Mouse (Mus musculus): ENCODE measurements around the gene Hmx1. TPM values are rescaled to one million over a fixed set of nuclear protein-coding genes. Genes with fewer than 3 reads are reported as not detected.

Hmx1 gene
- not detected for polyA plus RNA-seq (2017; shearing (Covaris generic))

DNA sequence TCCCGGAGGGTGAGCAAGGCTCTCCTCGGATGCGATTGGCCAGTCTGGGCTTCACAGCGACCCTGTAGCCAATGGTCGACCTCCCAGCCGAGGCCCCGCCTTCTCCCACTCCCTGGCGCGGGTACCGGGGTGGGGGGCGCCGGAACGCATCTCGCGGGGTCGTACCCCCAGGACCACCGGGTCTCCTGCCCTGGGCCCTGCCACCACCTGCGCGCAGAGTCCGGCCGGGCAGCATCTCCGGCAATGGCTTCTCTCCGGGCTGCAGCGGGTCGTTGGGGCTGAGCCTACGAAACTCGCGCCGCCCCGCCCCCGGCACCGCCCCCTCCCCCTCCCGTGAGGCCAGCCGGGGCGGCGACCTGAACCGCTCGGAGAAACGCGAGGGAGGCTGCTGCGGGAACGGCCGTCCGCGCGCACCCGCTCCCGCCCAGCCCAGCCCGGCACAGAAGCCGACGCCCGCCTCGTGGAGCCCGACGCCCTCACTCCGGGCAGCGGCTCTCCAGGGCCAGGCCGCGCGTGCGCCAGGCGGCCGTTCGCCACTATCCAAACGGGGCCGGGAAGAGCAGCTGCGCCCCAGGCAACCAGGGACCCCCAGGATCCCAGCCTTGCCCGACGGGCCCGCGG is at the start of gene Hmx1:
Gene Hmx1, plus strand, starts transcription at position 618 of the 621 bp plus-strand sequence.

Other genes with a start within 250 kb of the Hmx1 start
- not detected for gene Adra2c, start 110.8 kb upstream of the Hmx1 start, polyA plus RNA-seq (2017; shearing (Covaris generic))
- gene Cpz, start 136.6 kb downstream of the Hmx1 start, polyA plus RNA-seq (2017; shearing (Covaris generic)) = not detected
- 2.9 TPM for gene Trmt44, start 186.0 kb downstream of the Hmx1 start, polyA plus RNA-seq (2017; shearing (Covaris generic))
- 32.6 TPM for gene Acox3, start 193.9 kb downstream of the Hmx1 start, polyA plus RNA-seq (2017; shearing (Covaris generic))

All from effector memory CD4-positive, alpha-beta T cell, adult 7 months (primary cell).